Comparison of ENCODE assay signal across 25 mouse cellular contexts in genomic region chr1:66460850-66461249, GRCm38 (mm10). TPM values are rescaled to one million over a fixed set of nuclear protein-coding genes. Genes with fewer than 3 reads are reported as not detected.
A peak's percentile ranks its signal among the peaks of the same experiment; 100 is the strongest.
DNase-seq lines count a peak whose midpoint lies in the region; ATAC-seq and TF ChIP-seq lines count a peak whose summit lies in the region.
"Had no signal": no experiment of that assay in that cellular context is flagged by ENCODE, and none has a peak within 500 bp of the region (broad histone marks: within the 10 kb centered on the region; RNA-seq: fewer than 3 reads in every experiment).

No protein-coding gene starts in this region.

- no peaks in the 10 kb centered on the region for H3K27me3 ChIP-seq in forebrain, postnatal 0 days (ENCODE audit: insufficient read depth, low read length)
- H3K27me3 ChIP-seq in forebrain, embryonic 11.5 days (ENCODE audit: control insufficient read depth, insufficient read depth, low read length) = no peaks in the 10 kb centered on the region
- H3K27me3 ChIP-seq in lung, embryonic 15.5 days = no peaks in the 10 kb centered on the region
- H3K27me3 ChIP-seq: hindbrain, embryonic 13.5 days; intestine, embryonic 15.5 days had no signal

- no peak overlapping the region for H3K4me2 ChIP-seq in forebrain, postnatal 0 days (ENCODE audit: low read depth)
- H3K4me2 ChIP-seq in forebrain, embryonic 11.5 days (ENCODE audit: low read depth, low read length, severe bottlenecking) = no peak overlapping the region
- H3K4me2 ChIP-seq in lung, embryonic 15.5 days = no peak overlapping the region
- H3K4me2 ChIP-seq: heart, embryonic 11.5 days; hindbrain, embryonic 13.5 days; intestine, embryonic 15.5 days had no signal

- no peak for DNase-seq in forebrain, postnatal 0 days
- no peak for DNase-seq in forebrain, embryonic 11.5 days (ENCODE audit: low spot score)
- peak; percentile 13 for DNase-seq in heart, adult 8-10 months (ENCODE audit: low spot score)
- DNase-seq in heart, postnatal 25 days (ENCODE audit: low spot score) = no peak
- no peak for DNase-seq in lung, adult 2 months
- DNase-seq in lung, postnatal 10 days = peak; percentile 20
- DNase-seq in lung, postnatal 14 days = no peak
- DNase-seq: adrenal gland, adult 8-10 months; adrenal gland, postnatal 25 days; cerebellum, adult 18-20 months; cerebellum, adult 9-10 months; cerebellum, postnatal 14 days; gastrocnemius, adult 2 months; gastrocnemius, postnatal 14 days; heart, adult 11 months had no signal

- H3K9me3 ChIP-seq in forebrain, postnatal 0 days (ENCODE audit: low read length) = no peaks in the 10 kb centered on the region
- H3K9me3 ChIP-seq in forebrain, embryonic 11.5 days (ENCODE audit: control insufficient read depth, low read length) = no peaks in the 10 kb centered on the region
- no peaks in the 10 kb centered on the region for H3K9me3 ChIP-seq in lung, embryonic 15.5 days
- H3K9me3 ChIP-seq: forebrain, embryonic 10.5 days; hindbrain, embryonic 13.5 days; intestine, embryonic 15.5 days had no signal

- intact Hi-C loops in heart, postnatal 25 days (cut with DNase I) = no loop called here

- peak; percentile 43; the same call in 1 of the 2 replicates for ATAC-seq in forebrain, postnatal 0 days
- no peak for ATAC-seq in forebrain, embryonic 11.5 days (replicated peaks; ENCODE audit: low FRiP score)
- ATAC-seq in lung, embryonic 15.5 days (ENCODE audit: borderline replicate concordance, extremely low read depth, low FRiP score, low TSS enrichment) = peak; percentile 49; the same call in 1 of the 2 replicates
- ATAC-seq: activated CD4-positive, CD25-positive, alpha-beta regulatory T cell, adult 4 months; forebrain, embryonic 14.5 days; hindbrain, embryonic 16.5 days; intestine, embryonic 15.5 days had no signal

- no peak overlapping the region for H3K4me3 ChIP-seq in forebrain, postnatal 0 days (ENCODE audit: low read depth, low read length)
- no peak overlapping the region for H3K4me3 ChIP-seq in forebrain, embryonic 11.5 days (ENCODE audit: low read depth, low read length)
- H3K4me3 ChIP-seq in lung, embryonic 15.5 days = no peak overlapping the region
- H3K4me3 ChIP-seq in lung, adult 2 months (replicated peaks; ENCODE audit: extremely low read depth, low read depth, low read length) = no peak overlapping the region
- H3K4me3 ChIP-seq: forebrain, embryonic 10.5 days; gastrocnemius, adult 2 months; hindbrain, embryonic 13.5 days; intestine, embryonic 15.5 days had no signal

- H3K9ac ChIP-seq in forebrain, postnatal 0 days = no peak overlapping the region
- no peak overlapping the region for H3K9ac ChIP-seq in forebrain, embryonic 11.5 days (ENCODE audit: low read length)
- H3K9ac ChIP-seq in lung, embryonic 15.5 days = no peak overlapping the region
- H3K9ac ChIP-seq: hindbrain, embryonic 13.5 days; intestine, embryonic 15.5 days had no signal

- no peak overlapping the region for H3K27ac ChIP-seq in forebrain, postnatal 0 days (ENCODE audit: low read depth, low read length)
- no peak overlapping the region for H3K27ac ChIP-seq in forebrain, embryonic 11.5 days (ENCODE audit: low read depth, low read length)
- H3K27ac ChIP-seq in lung, embryonic 15.5 days = no peak overlapping the region
- H3K27ac ChIP-seq: forebrain, embryonic 10.5 days; gastrocnemius, adult 2 months; hindbrain, embryonic 13.5 days; intestine, embryonic 15.5 days had no signal

- 68% methylated on average over 4 of the region's 4 CpGs for WGBS in forebrain, postnatal 0 days
- 87% methylated on average over 4 of the region's 4 CpGs for WGBS in forebrain, embryonic 11.5 days
- WGBS in lung, embryonic 15.5 days = 36% methylated on average over 4 of the region's 4 CpGs
- WGBS in lung, adult 2 months = 49% methylated on average over 4 of the region's 4 CpGs

- TF ChIP-seq POLR2A in lung, adult 2 months (IDR thresholded peaks at IDR 0.05; ENCODE audit: borderline replicate concordance, extremely low read depth, low read depth, low read length) = no peak

- H3K36me3 ChIP-seq in forebrain, postnatal 0 days (ENCODE audit: insufficient read depth) = no peaks in the 10 kb centered on the region
- no peaks in the 10 kb centered on the region for H3K36me3 ChIP-seq in forebrain, embryonic 11.5 days (ENCODE audit: control insufficient read depth, insufficient read depth, low read length)
- no peaks in the 10 kb centered on the region for H3K36me3 ChIP-seq in lung, embryonic 15.5 days
- H3K36me3 ChIP-seq: forebrain, embryonic 10.5 days; hindbrain, embryonic 13.5 days; intestine, embryonic 15.5 days had no signal

- no peak for TF ChIP-seq CTCF in forebrain, postnatal 0 days (IDR thresholded peaks at IDR 0.05; ENCODE audit: low read depth)
- no peak for TF ChIP-seq CTCF in lung, adult 2 months (IDR thresholded peaks at IDR 0.05; ENCODE audit: insufficient read depth, low read length)

- no peaks in the 10 kb centered on the region for H3K4me1 ChIP-seq in forebrain, postnatal 0 days (ENCODE audit: insufficient read depth)
- no peaks in the 10 kb centered on the region for H3K4me1 ChIP-seq in forebrain, embryonic 11.5 days (replicated peaks; ENCODE audit: control insufficient read depth, insufficient read depth, low read length)
- H3K4me1 ChIP-seq in lung, embryonic 15.5 days = no peaks in the 10 kb centered on the region
- H3K4me1 ChIP-seq in lung, adult 2 months (ENCODE audit: control insufficient read depth, insufficient read depth, low read length) = no peaks in the 10 kb centered on the region; the same call in 1 of the 2 replicates
- H3K4me1 ChIP-seq: hindbrain, embryonic 13.5 days; intestine, embryonic 15.5 days had no signal

RNA-seq across cellular contexts. Expression of gene Unc80, which starts 7.3 kb away (rescaled TPM):
- 15.1 and 16.9 TPM in 2 replicates for total RNA-seq in forebrain, postnatal 0 days (2014; rRNA removed)
- 2.5 and 5.2 TPM in 2 replicates for polyA plus RNA-seq in forebrain, postnatal 0 days (2015; fragmentation: Nextera tagmentation; extraction: Ambion mirVana)
- polyA plus RNA-seq in forebrain, embryonic 11.5 days (2014; fragmentation: Nextera tagmentation; extraction: Ambion mirVana) = 0.69 and 0.83 TPM in 2 replicates
- under 1 TPM; 0.06 to 0.16 (median 0.11) TPM for total RNA-seq in heart, adult 8-10 months (2022)
- under 1 TPM; 0.06 to 0.16 TPM for total RNA-seq in heart, postnatal 25 days (2021)
- 0.30 and 0.44 TPM in 2 replicates for polyA plus RNA-seq in lung, embryonic 15.5 days (2015; fragmentation: Nextera tagmentation; extraction: Ambion mirVana)
- 0.16 and 0.20 TPM in 2 replicates for polyA plus RNA-seq in lung, adult 2 months (2012; rRNA removed)
- total RNA-seq: gastrocnemius, adult 2 months; gastrocnemius, postnatal 4 days; hematopoietic stem cell, adult 5-6 weeks had no signal

Comparison
In these comparisons a context has a peak if more than half of its experiments do, and no peak if none do; other contexts are left out.
1. DNase-seq: peak in heart, adult 8-10 months (single experiment) and lung, postnatal 10 days (single experiment); none in forebrain, postnatal 0 days (single experiment), forebrain, embryonic 11.5 days (single experiment), heart, postnatal 25 days (single experiment), lung, adult 2 months (single experiment) and lung, postnatal 14 days (single experiment).